Mouse (Mus musculus): ENCODE results near the gene Tubb3. TPM values are rescaled to one million over a fixed set of nuclear protein-coding genes. Genes with fewer than 3 reads are reported as not detected.
A peak's percentile ranks its signal among the peaks of the same experiment; 100 is the strongest.

The Tubb3 gene
- polyA plus RNA-seq, 1 experiment: 684 TPM

- no peak for DNase-seq
- 61% methylated on average over 9 of the region's 9 CpGs for WGBS
Measured at GRCm38 (mm10) chr8:123384883-123385540, 26.2 kb upstream of the Tubb3 start.

GRCm38 (mm10) chr8:123387041-123387440 lies 24.2 kb upstream of the Tubb3 start:
- DNase-seq: no peak
- TF ChIP-seq POLR2A (IDR thresholded peaks at IDR 0.05; ENCODE audit: borderline replicate concordance, insufficient read depth, low read length) (no peak), CTCF (IDR thresholded peaks at IDR 0.05; ENCODE audit: borderline replicate concordance, insufficient read depth, low read depth, low read length) (no peak)
- Histone ChIP-seq H3K27me3 (ENCODE audit: control insufficient read depth, insufficient read depth, low read length) (no peaks in the 10 kb centered on the region), H3K4me1 (ENCODE audit: control insufficient read depth, insufficient read depth, low read length) (peaks cover 4% of the 10 kb centered on the region), H3K4me3 (replicated peaks; ENCODE audit: insufficient read depth, low read depth, low read length) (no peak overlapping the region), H3K27ac (ENCODE audit: insufficient read depth, low read length) (no peak overlapping the region)
- WGBS: 77% methylated on average over 3 of the region's 3 CpGs

More at GRCm38 (mm10) chr8:123384883-123385540, 26.2 kb upstream of the Tubb3 start:
- H3K4me1 ChIP-seq (ENCODE audit: control insufficient read depth, insufficient read depth, low read length): peaks cover 4% of the 10 kb centered on the region
- TF ChIP-seq POLR2A (IDR thresholded peaks at IDR 0.05; ENCODE audit: borderline replicate concordance, insufficient read depth, low read length): no peak
- peak; percentile 41; the same call in 1 of the 2 replicates for TF ChIP-seq CTCF (IDR thresholded peaks at IDR 0.05; ENCODE audit: borderline replicate concordance, insufficient read depth, low read depth, low read length)
- no peaks in the 10 kb centered on the region for H3K27me3 ChIP-seq (ENCODE audit: control insufficient read depth, insufficient read depth, low read length)
- H3K4me3 ChIP-seq (replicated peaks; ENCODE audit: insufficient read depth, low read depth, low read length): no peak overlapping the region
- no peak overlapping the region for H3K27ac ChIP-seq (ENCODE audit: insufficient read depth, low read length)

- WGBS: 91% methylated on average over 8 of the region's 8 CpGs
- TF ChIP-seq POLR2A (IDR thresholded peaks at IDR 0.05; ENCODE audit: borderline replicate concordance, insufficient read depth, low read length): no peak
- no peak for TF ChIP-seq CTCF (IDR thresholded peaks at IDR 0.05; ENCODE audit: borderline replicate concordance, insufficient read depth, low read depth, low read length)
- Histone ChIP-seq H3K4me3 (replicated peaks; ENCODE audit: insufficient read depth, low read depth, low read length) (no peak overlapping the region), H3K27me3 (ENCODE audit: control insufficient read depth, insufficient read depth, low read length) (no peaks in the 10 kb centered on the region), H3K4me1 (ENCODE audit: control insufficient read depth, insufficient read depth, low read length) (peaks cover 4% of the 10 kb centered on the region), H3K27ac (ENCODE audit: insufficient read depth, low read length) (no peak overlapping the region)
- DNase-seq: no peak
Measured at GRCm38 (mm10) chr8:123387801-123388200, 23.4 kb upstream of the Tubb3 start.

- TF ChIP-seq CTCF (IDR thresholded peaks at IDR 0.05; ENCODE audit: borderline replicate concordance, insufficient read depth, low read depth, low read length): no peak
- TF ChIP-seq POLR2A (IDR thresholded peaks at IDR 0.05; ENCODE audit: borderline replicate concordance, insufficient read depth, low read length): no peak
- no peak overlapping the region for H3K4me3 ChIP-seq (replicated peaks; ENCODE audit: insufficient read depth, low read depth, low read length)
- WGBS: 26% methylated on average over 7 of the region's 7 CpGs
- peak; percentile 71 to 76 for DNase-seq
- no peak overlapping the region for H3K27ac ChIP-seq (ENCODE audit: insufficient read depth, low read length)
- H3K27me3 ChIP-seq (ENCODE audit: control insufficient read depth, insufficient read depth, low read length): no peaks in the 10 kb centered on the region
- peaks cover 4% of the 10 kb centered on the region for H3K4me1 ChIP-seq (ENCODE audit: control insufficient read depth, insufficient read depth, low read length)
Measured at GRCm38 (mm10) chr8:123389026-123389425, 22.2 kb upstream of the Tubb3 start.

- no peak for TF ChIP-seq CTCF (IDR thresholded peaks at IDR 0.05; ENCODE audit: borderline replicate concordance, insufficient read depth, low read depth, low read length)
- TF ChIP-seq POLR2A (IDR thresholded peaks at IDR 0.05; ENCODE audit: borderline replicate concordance, insufficient read depth, low read length): no peak
- 90% methylated on average over 13 of the region's 13 CpGs for WGBS
- no peak overlapping the region for H3K27ac ChIP-seq (ENCODE audit: insufficient read depth, low read length)
- H3K4me1 ChIP-seq (ENCODE audit: control insufficient read depth, insufficient read depth, low read length): no peaks in the 10 kb centered on the region
- no peaks in the 10 kb centered on the region for H3K27me3 ChIP-seq (ENCODE audit: control insufficient read depth, insufficient read depth, low read length)
- DNase-seq: no peak
- H3K4me3 ChIP-seq (replicated peaks; ENCODE audit: insufficient read depth, low read depth, low read length): no peak overlapping the region
Measured at GRCm38 (mm10) chr8:123398308-123398707, 12.9 kb upstream of the Tubb3 start.

GRCm38 (mm10) chr8:123401936-123402335 lies 9.3 kb upstream of the Tubb3 start:
- H3K4me3 ChIP-seq (replicated peaks; ENCODE audit: insufficient read depth, low read depth, low read length): no peak overlapping the region
- DNase-seq: no peak
- WGBS: 90% methylated on average over 9 of the region's 9 CpGs
- no peaks in the 10 kb centered on the region for H3K4me1 ChIP-seq (ENCODE audit: control insufficient read depth, insufficient read depth, low read length)
- H3K27me3 ChIP-seq (ENCODE audit: control insufficient read depth, insufficient read depth, low read length): no peaks in the 10 kb centered on the region
- TF ChIP-seq POLR2A (IDR thresholded peaks at IDR 0.05; ENCODE audit: borderline replicate concordance, insufficient read depth, low read length) (no peak), CTCF (IDR thresholded peaks at IDR 0.05; ENCODE audit: borderline replicate concordance, insufficient read depth, low read depth, low read length) (no peak)
- H3K27ac ChIP-seq (ENCODE audit: insufficient read depth, low read length): no peak overlapping the region

GRCm38 (mm10) chr8:123402730-123403326 lies 8.4 kb upstream of the Tubb3 start:
- H3K27ac ChIP-seq (ENCODE audit: insufficient read depth, low read length): no peak overlapping the region
- H3K4me1 ChIP-seq (ENCODE audit: control insufficient read depth, insufficient read depth, low read length): peaks cover 4% of the 10 kb centered on the region
- TF ChIP-seq POLR2A (IDR thresholded peaks at IDR 0.05; ENCODE audit: borderline replicate concordance, insufficient read depth, low read length): no peak
- no peak for TF ChIP-seq CTCF (IDR thresholded peaks at IDR 0.05; ENCODE audit: borderline replicate concordance, insufficient read depth, low read depth, low read length)
- WGBS: 82% methylated on average over 9 of the region's 9 CpGs
- DNase-seq: no peak
- no peak overlapping the region for H3K4me3 ChIP-seq (replicated peaks; ENCODE audit: insufficient read depth, low read depth, low read length)
- no peaks in the 10 kb centered on the region for H3K27me3 ChIP-seq (ENCODE audit: control insufficient read depth, insufficient read depth, low read length)

- TF ChIP-seq CTCF (IDR thresholded peaks at IDR 0.05; ENCODE audit: borderline replicate concordance, insufficient read depth, low read depth, low read length) (no peak), POLR2A (IDR thresholded peaks at IDR 0.05; ENCODE audit: borderline replicate concordance, insufficient read depth, low read length) (no peak)
- DNase-seq: no peak
- Histone ChIP-seq H3K4me1 (ENCODE audit: control insufficient read depth, insufficient read depth, low read length) (peaks cover 10% of the 10 kb centered on the region), H3K4me3 (replicated peaks; ENCODE audit: insufficient read depth, low read depth, low read length) (no peak overlapping the region), H3K27me3 (ENCODE audit: control insufficient read depth, insufficient read depth, low read length) (no peaks in the 10 kb centered on the region), H3K27ac (ENCODE audit: insufficient read depth, low read length) (no peak overlapping the region)
- 30% methylated on average over 8 of the region's 8 CpGs for WGBS
Measured at GRCm38 (mm10) chr8:123404521-123404920, 6.7 kb upstream of the Tubb3 start.
